Mouse (Mus musculus): ENCODE results near the gene St6gal1. TPM values are rescaled to one million over a fixed set of nuclear protein-coding genes. Genes with fewer than 3 reads are reported as not detected.
A peak's percentile ranks its signal among the peaks of the same experiment; 100 is the strongest.

Gene St6gal1
- polyA plus RNA-seq, 1 experiment: 4.2 TPM

DNA sequence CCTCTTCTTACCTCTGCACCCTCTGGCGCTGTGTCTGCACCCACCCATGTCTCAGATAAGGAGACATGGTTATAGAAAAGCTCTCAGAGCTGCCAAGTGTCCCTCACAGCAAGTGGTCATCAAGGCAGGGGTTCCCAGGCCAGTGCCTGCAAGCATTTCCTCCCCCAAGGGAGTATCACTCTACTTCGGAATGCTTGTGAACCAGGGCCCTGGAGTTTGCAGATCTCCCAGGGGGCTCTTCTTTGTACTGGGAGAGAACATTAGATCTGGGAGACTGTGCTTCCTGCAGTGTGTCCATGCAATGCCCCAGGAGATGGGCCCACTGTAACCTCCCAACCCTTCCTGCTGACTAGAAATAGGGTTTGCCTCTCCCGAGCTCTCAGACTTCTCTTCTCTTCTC lies 35.0 kb downstream of the St6gal1 start:
- Histone ChIP-seq H3K4me1 (ENCODE audit: control insufficient read depth, insufficient read depth, low read length) (no peaks in the 10 kb centered on the region; the same call in 1 of the 2 replicates), H3K4me3 (ENCODE audit: control insufficient read depth, low read depth, low read length) (no peak overlapping the region), H3K27ac (ENCODE audit: control insufficient read depth, insufficient read depth, low read depth, low read length) (peak overlapping the region; percentile 56), H3K36me3 (ENCODE audit: control insufficient read depth, insufficient read depth, low read length) (no peaks in the 10 kb centered on the region), H3K27me3 (ENCODE audit: control insufficient read depth, insufficient read depth, low read length) (no peaks in the 10 kb centered on the region)
- TF ChIP-seq POLR2A (IDR thresholded peaks at IDR 0.05; ENCODE audit: control insufficient read depth, low read depth, low read length) (no peak), CTCF (IDR thresholded peaks at IDR 0.05; ENCODE audit: control insufficient read depth, insufficient read depth, insufficient replicate concordance, low read depth, low read length) (no peak)

DNA sequence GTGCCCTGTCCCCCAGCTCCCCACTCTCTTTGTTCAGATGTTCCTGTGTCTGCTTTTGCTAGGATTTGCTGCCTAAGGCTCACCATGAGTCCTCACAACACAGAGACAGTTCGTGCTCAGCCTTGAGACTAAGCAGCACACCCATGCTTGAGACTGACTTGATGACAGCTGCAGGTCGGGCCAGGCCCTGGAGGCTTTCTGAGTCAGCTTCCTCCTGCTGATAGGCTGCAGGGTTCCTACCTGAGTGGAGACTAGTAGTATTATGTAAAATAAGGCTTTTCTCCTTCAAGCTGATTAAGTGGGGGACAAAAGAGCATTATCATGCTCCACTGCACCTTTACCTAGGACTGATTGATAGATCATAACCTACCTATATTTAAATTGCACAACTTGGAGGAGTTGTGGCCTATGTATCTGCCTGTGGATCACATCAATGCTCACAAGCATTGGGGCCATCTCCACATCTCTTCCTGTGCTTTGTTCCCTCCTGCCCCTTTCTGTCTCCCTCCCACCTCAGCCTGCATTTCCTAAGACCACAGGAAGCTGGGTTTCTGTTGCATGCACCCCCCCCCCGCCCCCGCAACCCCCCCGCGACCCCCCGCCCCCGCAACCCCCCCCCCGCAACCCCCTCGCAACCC lies 37.7 kb downstream of the St6gal1 start:
- Histone ChIP-seq H3K4me3 (ENCODE audit: control insufficient read depth, low read depth, low read length) (no peak overlapping the region), H3K36me3 (ENCODE audit: control insufficient read depth, insufficient read depth, low read length) (no peaks in the 10 kb centered on the region), H3K4me1 (ENCODE audit: control insufficient read depth, insufficient read depth, low read length) (no peaks in the 10 kb centered on the region; the same call in 1 of the 2 replicates), H3K27ac (ENCODE audit: control insufficient read depth, insufficient read depth, low read depth, low read length) (no peak overlapping the region), H3K27me3 (ENCODE audit: control insufficient read depth, insufficient read depth, low read length) (no peaks in the 10 kb centered on the region)
- TF ChIP-seq POLR2A (IDR thresholded peaks at IDR 0.05; ENCODE audit: control insufficient read depth, low read depth, low read length) (no peak), CTCF (IDR thresholded peaks at IDR 0.05; ENCODE audit: control insufficient read depth, insufficient read depth, insufficient replicate concordance, low read depth, low read length) (no peak)

DNA sequence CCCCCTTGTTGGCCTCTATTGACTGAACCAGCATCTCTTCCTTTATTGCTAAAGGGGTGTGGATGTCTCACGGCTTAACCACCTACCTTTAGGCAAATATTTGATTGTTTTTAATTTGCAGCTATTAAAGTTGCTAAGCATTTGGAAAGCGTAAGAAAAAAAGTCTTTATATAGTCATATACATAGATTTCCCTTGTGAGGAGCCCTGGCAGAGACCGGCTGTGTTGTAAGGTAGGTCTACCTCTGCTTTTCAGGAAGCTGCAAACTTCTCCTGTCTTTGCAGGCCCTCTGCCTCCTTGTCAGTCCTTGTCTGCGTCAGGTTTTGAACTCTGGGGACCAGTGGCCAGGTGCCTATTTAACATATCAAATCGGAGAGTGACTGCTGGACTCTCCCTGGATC lies 38.3 kb downstream of the St6gal1 start:
- Histone ChIP-seq H3K27ac (ENCODE audit: control insufficient read depth, insufficient read depth, low read depth, low read length) (no peak overlapping the region), H3K27me3 (ENCODE audit: control insufficient read depth, insufficient read depth, low read length) (no peaks in the 10 kb centered on the region), H3K4me1 (ENCODE audit: control insufficient read depth, insufficient read depth, low read length) (no peaks in the 10 kb centered on the region; the same call in 1 of the 2 replicates), H3K36me3 (ENCODE audit: control insufficient read depth, insufficient read depth, low read length) (no peaks in the 10 kb centered on the region), H3K4me3 (ENCODE audit: control insufficient read depth, low read depth, low read length) (no peak overlapping the region)
- TF ChIP-seq CTCF (IDR thresholded peaks at IDR 0.05; ENCODE audit: control insufficient read depth, insufficient read depth, insufficient replicate concordance, low read depth, low read length): no peak

DNA sequence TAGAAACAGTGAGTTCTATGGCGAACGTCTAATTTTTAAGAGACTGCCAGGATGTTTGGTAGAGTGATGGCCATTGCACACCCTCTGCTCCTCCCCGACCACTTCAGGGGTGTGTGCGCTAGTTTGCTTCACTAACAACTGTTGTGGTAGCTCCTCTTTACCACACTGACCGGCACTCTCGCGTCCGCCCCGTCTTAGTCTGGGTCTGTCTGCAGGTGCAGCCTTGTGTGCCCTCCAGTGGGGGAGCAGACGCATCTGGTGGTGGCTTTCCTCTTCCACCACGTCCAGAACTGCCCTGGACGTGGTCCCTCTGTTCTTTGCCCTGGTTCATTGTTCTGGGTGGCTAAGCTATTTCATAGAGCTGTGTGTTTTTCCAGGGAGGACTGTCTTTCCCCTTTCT lies 40.5 kb downstream of the St6gal1 start:
- no peaks in the 10 kb centered on the region for H3K36me3 ChIP-seq (ENCODE audit: control insufficient read depth, insufficient read depth, low read length)
- TF ChIP-seq POLR2A (IDR thresholded peaks at IDR 0.05; ENCODE audit: control insufficient read depth, low read depth, low read length) (no peak), CTCF (IDR thresholded peaks at IDR 0.05; ENCODE audit: control insufficient read depth, insufficient read depth, insufficient replicate concordance, low read depth, low read length) (no peak)
- H3K4me1 ChIP-seq (ENCODE audit: control insufficient read depth, insufficient read depth, low read length): no peaks in the 10 kb centered on the region; the same call in 1 of the 2 replicates
- no peak overlapping the region for H3K27ac ChIP-seq (ENCODE audit: control insufficient read depth, insufficient read depth, low read depth, low read length)
- H3K4me3 ChIP-seq (ENCODE audit: control insufficient read depth, low read depth, low read length): no peak overlapping the region
- no peaks in the 10 kb centered on the region for H3K27me3 ChIP-seq (ENCODE audit: control insufficient read depth, insufficient read depth, low read length)

DNA sequence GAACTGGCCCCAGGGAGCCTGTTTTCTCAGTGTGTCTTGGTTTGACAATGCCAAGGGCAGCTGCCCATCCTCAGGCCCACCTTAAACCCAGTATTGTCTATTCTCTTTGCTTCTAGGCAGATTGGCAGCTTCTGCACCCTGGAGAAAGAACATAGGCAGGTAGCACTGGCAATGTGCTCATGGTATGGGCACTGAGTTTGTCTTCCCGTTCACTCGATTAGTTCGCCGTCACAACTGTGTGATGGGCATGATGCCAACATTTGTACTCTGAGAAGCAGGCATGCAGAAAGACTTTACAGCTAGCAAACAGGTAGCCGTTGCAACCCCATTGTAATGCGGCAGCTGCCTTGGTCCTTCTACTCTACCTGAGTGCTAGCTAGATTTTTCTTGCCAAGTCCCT lies 40.9 kb downstream of the St6gal1 start:
- Histone ChIP-seq H3K27ac (ENCODE audit: control insufficient read depth, insufficient read depth, low read depth, low read length) (peak overlapping the region; percentile 12; the same call in 1 of the 2 replicates), H3K36me3 (ENCODE audit: control insufficient read depth, insufficient read depth, low read length) (no peaks in the 10 kb centered on the region), H3K4me1 (ENCODE audit: control insufficient read depth, insufficient read depth, low read length) (no peaks in the 10 kb centered on the region; the same call in 1 of the 2 replicates), H3K27me3 (ENCODE audit: control insufficient read depth, insufficient read depth, low read length) (no peaks in the 10 kb centered on the region), H3K4me3 (ENCODE audit: control insufficient read depth, low read depth, low read length) (no peak overlapping the region)
- TF ChIP-seq CTCF (IDR thresholded peaks at IDR 0.05; ENCODE audit: control insufficient read depth, insufficient read depth, insufficient replicate concordance, low read depth, low read length) (no peak), POLR2A (IDR thresholded peaks at IDR 0.05; ENCODE audit: control insufficient read depth, low read depth, low read length) (no peak)

DNA sequence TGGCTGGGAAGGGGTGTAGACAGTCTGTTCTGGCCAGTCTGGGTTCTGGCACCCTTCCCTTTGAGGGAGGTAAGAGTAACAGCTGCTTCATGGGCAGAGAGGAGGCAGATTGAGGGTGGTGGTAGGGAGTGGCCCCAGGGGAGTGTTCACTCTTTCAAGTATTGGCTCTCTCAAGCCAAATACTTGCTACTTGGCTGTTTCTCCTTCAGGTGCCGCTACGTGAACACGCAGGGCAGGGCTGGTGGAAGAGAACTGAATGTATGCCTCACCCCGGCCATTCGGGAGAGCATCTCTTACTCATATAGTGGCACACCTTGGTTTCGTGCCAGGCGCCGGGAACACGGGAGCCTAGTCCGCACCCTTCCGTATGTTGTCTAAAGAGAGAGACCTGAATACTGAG lies 41.8 kb downstream of the St6gal1 start:
- no peak for TF ChIP-seq POLR2A (IDR thresholded peaks at IDR 0.05; ENCODE audit: control insufficient read depth, low read depth, low read length)
- no peak overlapping the region; the same call in 1 of the 2 replicates for H3K27ac ChIP-seq (ENCODE audit: control insufficient read depth, insufficient read depth, low read depth, low read length)

DNA sequence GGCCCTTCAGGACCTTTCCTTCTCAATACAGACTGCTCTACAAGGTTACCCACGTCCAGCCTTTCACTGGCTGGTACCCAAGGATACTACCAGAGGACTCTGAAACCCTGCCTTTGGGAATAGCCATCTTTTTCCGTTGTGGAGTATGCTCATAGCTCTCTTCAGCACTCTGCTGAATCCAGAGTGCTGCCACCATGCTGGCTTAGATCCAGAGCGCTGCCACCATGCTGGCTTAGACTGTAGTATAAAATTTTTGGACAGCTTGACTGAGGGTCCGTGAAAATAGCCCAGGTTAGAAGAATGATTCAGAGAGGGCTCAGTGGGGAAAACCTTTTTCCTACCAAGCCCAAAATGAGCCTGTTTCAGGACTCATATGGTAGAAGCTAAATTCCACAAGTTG lies 42.4 kb downstream of the St6gal1 start:
- TF ChIP-seq CTCF (IDR thresholded peaks at IDR 0.05; ENCODE audit: control insufficient read depth, insufficient read depth, insufficient replicate concordance, low read depth, low read length): no peak
- Histone ChIP-seq H3K27me3 (ENCODE audit: control insufficient read depth, insufficient read depth, low read length) (no peaks in the 10 kb centered on the region), H3K27ac (ENCODE audit: control insufficient read depth, insufficient read depth, low read depth, low read length) (no peak overlapping the region), H3K4me3 (ENCODE audit: control insufficient read depth, low read depth, low read length) (no peak overlapping the region), H3K36me3 (ENCODE audit: control insufficient read depth, insufficient read depth, low read length) (no peaks in the 10 kb centered on the region), H3K4me1 (ENCODE audit: control insufficient read depth, insufficient read depth, low read length) (peaks cover 3% of the 10 kb centered on the region)

More for the DNA sequence above, 41.8 kb downstream of the St6gal1 start:
- Histone ChIP-seq H3K36me3 (ENCODE audit: control insufficient read depth, insufficient read depth, low read length) (no peaks in the 10 kb centered on the region), H3K27me3 (ENCODE audit: control insufficient read depth, insufficient read depth, low read length) (no peaks in the 10 kb centered on the region), H3K4me3 (ENCODE audit: control insufficient read depth, low read depth, low read length) (no peak overlapping the region), H3K4me1 (ENCODE audit: control insufficient read depth, insufficient read depth, low read length) (no peaks in the 10 kb centered on the region; the same call in 1 of the 2 replicates)

DNA sequence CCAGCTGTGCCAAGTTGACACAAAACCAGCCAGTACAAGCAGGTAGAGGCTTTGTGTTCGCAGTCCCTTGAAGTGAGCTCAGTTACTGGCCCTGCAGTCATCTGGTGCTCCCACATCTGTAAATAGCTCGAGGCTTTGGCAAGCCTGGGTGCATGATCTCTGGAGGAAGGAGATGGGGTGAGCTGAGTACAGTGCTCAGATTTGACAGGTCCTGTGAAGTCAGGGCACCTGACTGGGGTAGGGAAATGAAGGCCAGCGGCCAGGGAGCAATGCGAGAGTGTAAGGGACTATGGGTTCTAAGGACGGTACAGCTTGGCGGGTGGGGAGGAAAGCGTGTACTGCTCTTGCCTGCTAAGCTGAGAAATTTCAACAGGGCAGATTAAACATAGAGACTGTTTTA lies 43.7 kb downstream of the St6gal1 start:
- Histone ChIP-seq H3K4me3 (ENCODE audit: control insufficient read depth, low read depth, low read length) (no peak overlapping the region), H3K27ac (ENCODE audit: control insufficient read depth, insufficient read depth, low read depth, low read length) (no peak overlapping the region), H3K4me1 (ENCODE audit: control insufficient read depth, insufficient read depth, low read length) (peaks cover 4% of the 10 kb centered on the region), H3K27me3 (ENCODE audit: control insufficient read depth, insufficient read depth, low read length) (no peaks in the 10 kb centered on the region), H3K36me3 (ENCODE audit: control insufficient read depth, insufficient read depth, low read length) (no peaks in the 10 kb centered on the region)
- TF ChIP-seq CTCF (IDR thresholded peaks at IDR 0.05; ENCODE audit: control insufficient read depth, insufficient read depth, insufficient replicate concordance, low read depth, low read length) (no peak), POLR2A (IDR thresholded peaks at IDR 0.05; ENCODE audit: control insufficient read depth, low read depth, low read length) (no peak)
